Mouse (Mus musculus) ES-E14 (cell line): ENCODE measurements at regions not wholly inside any gene's neighbourhood (a gene's known extent, or its start where the extent isn't known, plus 50 kb on each side); places are given as distances from the start of the nearest gene placed in this dataset.

Experiments used
- CHD2 ChIP-seq: IDR thresholded peaks from 2 replicates; pipeline ENCODE4 v1.6.1; 2014; ENCODE audit warnings: mild to moderate bottlenecking, low read depth, low read length, inconsistent platforms
- HCFC1 ChIP-seq: IDR thresholded peaks from 2 replicates; pipeline ENCODE4 v1.6.1; 2012; ENCODE audit warnings: low read length, inconsistent platforms, borderline replicate concordance; ENCODE audit not compliant: insufficient read depth
- MAFK ChIP-seq: IDR thresholded peaks from 2 replicates; pipeline ENCODE4 v1.6.1; 2014; ENCODE audit warnings: mild to moderate bottlenecking, low read depth, low read length, inconsistent platforms; ENCODE audit not compliant: insufficient read depth
- ZC3H11A ChIP-seq: IDR thresholded peaks from 2 replicates; pipeline ENCODE4 v1.6.1; 2012; ENCODE audit warnings: low read depth, mild to moderate bottlenecking, inconsistent platforms, low read length, borderline replicate concordance

GRCm38 (mm10) chr1:166788824-166789399 is 107.3 kb upstream of the Fmo9 start:
- no peak for TF ChIP-seq MAFK
- TF ChIP-seq ZC3H11A = no peak
- TF ChIP-seq HCFC1 = no peak
- no peak for TF ChIP-seq CHD2
